Mouse (Mus musculus) liver, embryonic 11.5 days (tissue): Measurements from ENCODE around the gene Gm20219. TPM values are rescaled to one million over a fixed set of nuclear protein-coding genes. Genes with fewer than 3 reads are reported as not detected.
A peak's percentile ranks its signal among the peaks of the same experiment; 100 is the strongest.
"Not testable (repeated sequence)": the region's sequence is repeated elsewhere in the genome, so short reads cannot be mapped to it uniquely, and the experiment has no call there.

ENCODE experiments used
- ATAC-seq: fragments of 200-750 bp; cut with Nextera tagmentation; replicated peaks from 2 replicates; pipeline ENCODE4 v1.8.0; 2017; ENCODE audit warnings: moderate number of reproducible peaks, mild to moderate bottlenecking, moderate TSS enrichment, moderate library complexity; ENCODE audit not compliant: low FRiP score
- DNase-seq: peaks from one replicate; pipeline ENCODE4 v3.0.0-alpha.2; 2017; ENCODE audit warnings: low spot score
- H3K27ac ChIP-seq: fragments of 300-500 bp; sonication (generic); 2 replicates; pipeline ENCODE4 v1.5.1; 2014; ENCODE audit warnings: mild to moderate bottlenecking, low read depth, low read length, control low read depth
- H3K27me3 ChIP-seq: fragments of 300-500 bp; sonication (generic); replicated peaks from 2 replicates; pipeline ENCODE4 v1.6.1; 2014; ENCODE audit warnings: low read length, mixed read lengths; ENCODE audit not compliant: control insufficient read depth, insufficient read depth
- H3K36me3 ChIP-seq: fragments of 300-500 bp; sonication (generic); 2 replicates; pipeline ENCODE4 v1.6.1; 2014; ENCODE audit warnings: mild to moderate bottlenecking, low read length, moderate library complexity, mixed read lengths; ENCODE audit not compliant: control insufficient read depth, insufficient read depth
- H3K4me1 ChIP-seq: fragments of 300-500 bp; sonication (generic); replicated peaks from 2 replicates; pipeline ENCODE4 v1.6.1; 2014; ENCODE audit warnings: low read length, mixed read lengths; ENCODE audit not compliant: control insufficient read depth, insufficient read depth
- H3K4me2 ChIP-seq: fragments of 300-500 bp; sonication (generic); 2 replicates; pipeline ENCODE4 v1.6.1; 2014; ENCODE audit warnings: mild to moderate bottlenecking, control low read depth, moderate library complexity
- H3K4me3 ChIP-seq: fragments of 300-500 bp; sonication (generic); 2 replicates; pipeline ENCODE4 v1.5.1; 2014; ENCODE audit warnings: low read depth, low read length, control low read depth
- H3K9ac ChIP-seq: fragments of 300-500 bp; sonication (generic); 2 replicates; pipeline ENCODE4 v1.6.1; 2014; ENCODE audit warnings: low read depth, low read length, control low read depth
- H3K9me3 ChIP-seq: fragments of 300-500 bp; sonication (generic); 2 replicates; pipeline ENCODE4 v1.6.1; 2016; ENCODE audit warnings: low read length, inconsistent platforms, mixed read lengths; ENCODE audit not compliant: control insufficient read depth
- WGBS: fragments of 180-500 bp; shearing (Covaris S2); extraction: QIAGEN DNeasy Blood & Tissue Kit; methylation state at CpG from one replicate; pipeline ENCODE4 v1.1.7; 2014; 5-methylcytosine and 5-hydroxymethylcytosine counted together
- polyA plus RNA-seq: library from polyadenylated mRNA; unstranded; fragments of >200 nt; fragmentation: Nextera tagmentation; extraction: Ambion mirVana; gene quantifications from 2 replicates; pipeline ENCODE4 v1.2.1, GENCODE M21; 2014

Gm20219 gene
- polyA plus RNA-seq, 1 experiment from 2014 or later: 0.44 TPM

DNA sequence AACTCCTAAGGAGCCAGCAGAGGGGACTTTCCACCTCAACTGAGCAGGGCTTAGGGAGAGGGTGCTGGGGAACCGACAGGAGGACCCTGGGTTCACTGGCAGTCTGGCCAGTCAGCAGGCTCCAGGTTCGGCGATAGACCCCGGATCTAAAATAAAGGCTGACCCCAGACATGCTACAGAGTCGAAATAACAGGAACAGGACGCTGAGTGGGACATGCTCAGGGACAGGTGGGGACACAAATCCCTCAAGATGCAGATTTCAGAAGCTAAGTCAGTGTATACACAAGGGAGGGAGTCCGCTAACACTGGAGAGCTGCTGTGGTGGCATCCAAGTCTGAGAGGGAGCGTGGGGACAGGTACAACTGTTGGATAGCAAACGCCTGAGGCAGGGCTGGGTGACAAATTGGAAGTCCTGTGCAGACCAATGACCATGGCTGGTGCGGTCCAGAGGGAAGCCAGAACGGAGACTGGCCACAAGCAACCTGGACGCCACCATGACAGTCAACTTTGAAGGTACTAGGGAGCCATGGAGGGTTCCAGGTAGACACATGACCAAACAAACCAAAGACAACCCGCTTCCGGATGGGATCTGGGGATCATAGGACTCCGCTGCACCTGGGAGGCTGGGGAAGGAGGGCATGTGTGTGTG is 47.6 kb downstream of the Gm20219 start:
- 55% methylated on average over 15 of the region's 15 CpGs for WGBS
- H3K9ac ChIP-seq: peak overlapping the region; percentile 81
- H3K4me3 ChIP-seq: peak overlapping the region; percentile 62
- H3K36me3 ChIP-seq: no peaks in the 10 kb centered on the region
- H3K27ac ChIP-seq: no peak overlapping the region
- 0 out of 2 replicates have a peak, but pooled peaks cover 5% of the 10 kb centered on the region for H3K9me3 ChIP-seq
- H3K27me3 ChIP-seq: peaks cover 32% of the 10 kb centered on the region
- DNase-seq: no peak
- H3K4me1 ChIP-seq: peaks cover 9% of the 10 kb centered on the region
- peak overlapping the region; percentile 99 for H3K4me2 ChIP-seq
- no peak for ATAC-seq

DNA sequence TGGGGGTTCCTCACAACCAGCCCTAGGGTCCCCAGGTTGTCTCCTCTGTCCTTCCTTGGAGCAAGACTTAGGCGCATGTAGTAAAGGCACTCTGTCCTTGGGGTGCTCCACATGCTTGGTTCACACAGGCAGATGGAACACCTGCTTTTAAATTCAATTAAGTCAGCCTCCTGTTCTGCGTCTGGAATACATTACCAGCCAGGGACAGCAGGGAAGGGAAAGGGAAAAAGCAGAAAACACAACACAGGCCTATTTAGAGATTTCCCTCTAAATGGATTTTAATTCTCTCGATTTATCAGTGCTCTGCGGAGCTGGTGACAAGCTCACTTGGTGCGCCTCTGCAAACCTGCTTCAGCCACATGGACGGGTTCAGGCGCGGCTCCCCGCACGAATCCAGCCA is 48.8 kb downstream of the Gm20219 start:
- Histone ChIP-seq H3K4me2 (no peak overlapping the region), H3K9me3 (0 out of 2 replicates have a peak, but pooled peaks cover 5% of the 10 kb centered on the region), H3K27me3 (peaks cover 21% of the 10 kb centered on the region), H3K4me3 (no peak overlapping the region), H3K36me3 (no peaks in the 10 kb centered on the region), H3K9ac (no peak overlapping the region), H3K4me1 (peaks cover 9% of the 10 kb centered on the region), H3K27ac (no peak overlapping the region)
- ATAC-seq (no peak), DNase-seq (no peak)
- 79% methylated on average over 10 of the region's 10 CpGs for WGBS

DNA sequence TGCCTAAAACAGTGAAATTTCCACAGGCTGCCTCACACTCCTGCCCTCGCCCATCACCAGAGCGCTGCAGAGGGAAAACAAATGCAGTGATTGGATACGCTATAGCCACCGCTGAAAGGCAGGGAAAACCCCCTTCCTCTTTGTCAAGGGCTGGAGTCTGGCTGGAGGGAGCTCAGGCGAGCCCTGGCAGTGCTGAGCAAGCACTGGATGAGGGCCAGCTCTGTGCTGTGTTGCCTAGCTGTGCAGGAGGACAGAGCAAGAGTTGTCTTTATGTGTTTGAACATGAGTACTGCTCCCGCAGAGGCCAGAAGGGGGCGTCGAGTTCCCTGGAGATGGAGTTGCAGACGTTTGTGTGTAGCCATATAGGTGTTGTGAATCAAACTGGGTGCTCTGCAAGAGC is 51.7 kb downstream of the Gm20219 start:
- H3K27ac ChIP-seq: no peak overlapping the region
- no peak for ATAC-seq
- no peak overlapping the region for H3K4me3 ChIP-seq
- H3K36me3 ChIP-seq: no peaks in the 10 kb centered on the region
- H3K4me2 ChIP-seq: no peak overlapping the region
- 0 out of 2 replicates have a peak, but pooled peaks cover 7% of the 10 kb centered on the region for H3K9me3 ChIP-seq
- no peak overlapping the region for H3K9ac ChIP-seq
- peaks cover 5% of the 10 kb centered on the region for H3K4me1 ChIP-seq
- no peak for DNase-seq
- 35% methylated on average over 9 of the region's 9 CpGs for WGBS
- no peaks in the 10 kb centered on the region; the same call in 1 of the 2 replicates for H3K27me3 ChIP-seq

DNA sequence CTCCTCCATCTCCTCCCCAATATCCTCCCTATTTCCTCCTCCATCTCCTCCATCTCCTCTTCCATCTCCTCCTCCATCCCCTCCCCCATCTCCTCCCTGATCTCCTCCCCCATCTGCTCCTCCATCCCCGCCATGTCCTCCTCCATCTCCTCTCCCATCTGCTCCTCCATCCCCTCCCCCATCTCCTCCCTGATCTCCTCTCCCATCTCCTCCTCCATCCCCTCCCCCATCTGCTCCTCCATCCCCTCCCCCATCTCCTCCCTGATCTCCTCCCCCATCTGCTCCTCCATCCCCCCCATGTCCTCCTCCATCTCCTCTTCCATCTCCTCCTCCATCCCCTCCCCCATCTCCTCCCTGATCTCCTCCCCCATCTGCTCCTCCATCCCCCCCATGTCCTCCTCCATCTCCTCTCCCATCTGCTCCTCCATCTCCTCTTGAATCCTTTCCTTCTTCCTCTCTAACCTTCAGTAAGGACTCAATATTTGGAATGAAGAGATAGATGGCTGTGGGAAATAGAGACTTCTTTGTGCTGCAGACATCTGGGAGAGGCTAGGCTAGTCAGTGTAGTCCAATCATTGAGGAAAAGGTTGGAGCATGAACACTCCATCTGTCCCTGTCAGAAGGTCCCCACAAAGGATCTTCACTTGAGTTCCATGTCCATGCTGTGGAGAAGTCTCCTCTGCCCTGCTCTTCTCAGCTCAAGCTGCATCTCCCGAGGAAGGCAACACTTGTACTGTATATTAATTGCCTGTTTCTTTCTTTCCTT is 52.4 kb downstream of the Gm20219 start:
- H3K9me3 ChIP-seq, H3K4me3 ChIP-seq, H3K27ac ChIP-seq, ATAC-seq, H3K9ac ChIP-seq, H3K4me1 ChIP-seq, H3K27me3 ChIP-seq, H3K36me3 ChIP-seq, DNase-seq, H3K4me2 ChIP-seq: not testable (repeated sequence)
- WGBS: 51% methylated on average over 2 of the region's 2 CpGs

Other genes starting within 250 kb of the Gm20219 start
- 21.7 and 24.3 TPM in 2 replicates for gene Kdm4b, start 228.3 kb downstream of the Gm20219 start, polyA plus RNA-seq
- gene Ptprs, start 77.9 kb downstream of the Gm20219 start, polyA plus RNA-seq: 33.4 and 39.8 TPM in 2 replicates
- not detected in 2 replicates for gene Znrf4, start 42.0 kb downstream of the Gm20219 start, polyA plus RNA-seq
- gene Safb2, start 30.2 kb upstream of the Gm20219 start, polyA plus RNA-seq: 64.5 and 75.5 TPM in 2 replicates
- gene Safb, start 30.4 kb upstream of the Gm20219 start, polyA plus RNA-seq: 93.1 and 96.5 TPM in 2 replicates
- 236 and 248 TPM in 2 replicates for gene 2410015M20Rik, start 55.4 kb upstream of the Gm20219 start, polyA plus RNA-seq
- 2,108 and 2,211 TPM in 2 replicates for gene Rpl36, start 59.0 kb upstream of the Gm20219 start, polyA plus RNA-seq
- 87.9 and 92.4 TPM in 2 replicates for gene Lonp1, start 72.5 kb upstream of the Gm20219 start, polyA plus RNA-seq
- 0.64 and 0.68 TPM in 2 replicates for gene Catsperd, start 73.8 kb upstream of the Gm20219 start, polyA plus RNA-seq
- gene Ranbp3, start 118.9 kb upstream of the Gm20219 start, polyA plus RNA-seq: 94.3 and 105 TPM in 2 replicates
- 343 and 358 TPM in 2 replicates for gene Ndufa11, start 163.4 kb upstream of the Gm20219 start, polyA plus RNA-seq
- gene Vmac, start 163.6 kb upstream of the Gm20219 start, polyA plus RNA-seq: 9.1 and 10.7 TPM in 2 replicates
- gene Nrtn, start 203.1 kb upstream of the Gm20219 start, polyA plus RNA-seq: 5.2 and 5.3 TPM in 2 replicates
- 34.5 and 36.9 TPM in 2 replicates for gene Dus3l, start 210.4 kb upstream of the Gm20219 start, polyA plus RNA-seq
- 1.6 and 1.8 TPM in 2 replicates for gene Prr22, start 215.9 kb upstream of the Gm20219 start, polyA plus RNA-seq